Mouse (Mus musculus) neutrophil, adult 5-6 weeks (primary cell): ENCODE measurements around the gene Cdc42ep3. TPM values are rescaled to one million over a fixed set of nuclear protein-coding genes. Genes with fewer than 3 reads are reported as not detected.

ENCODE experiments used
- ATAC-seq: fragments of 151-379, 151-347 bp; 2 replicates; pipeline ENCODE4 v1.8.0; 2017; ENCODE audit warnings: mild to moderate bottlenecking, moderate TSS enrichment; ENCODE audit not compliant: insufficient number of reproducible peaks, poor library complexity, low FRiP score, severe bottlenecking; ENCODE audit errors: extremely low read depth
- total RNA-seq: library from RNA; stranded (forward); fragments of 200-1000 nt; gene quantifications from 2 replicates; pipeline ENCODE4 v1.2.3, GENCODE M21; 2017

The Cdc42ep3 gene
- total RNA-seq = 105 and 112 TPM in 2 replicates

GRCm38 (mm10) chr17:79354444-79355270 lies at the start of gene Cdc42ep3:
Gene Cdc42ep3, minus strand, starts transcription at chr17:79355091.
- peak; percentile 63 for ATAC-seq

DNA sequence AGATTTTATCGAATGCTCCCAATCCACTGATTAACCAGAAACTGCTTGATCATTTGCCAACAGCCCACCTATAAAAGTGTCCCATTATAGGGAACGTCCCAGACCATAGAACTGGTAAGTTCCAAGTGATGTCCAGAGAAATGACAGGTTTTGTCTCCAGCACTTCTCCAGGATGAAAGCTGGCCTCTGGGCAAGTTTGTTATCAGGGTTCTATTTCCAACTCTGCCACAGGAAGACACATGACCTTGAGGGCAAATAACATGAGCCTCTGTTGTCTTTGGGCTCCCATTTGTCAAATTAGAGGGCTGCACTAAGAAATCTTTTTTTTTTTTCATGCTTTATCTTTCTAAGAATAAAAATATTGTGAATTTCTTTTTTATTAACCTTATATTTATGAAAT lies 45.5 kb upstream of the Cdc42ep3 start:
- ATAC-seq = no peak

GRCm38 (mm10) chr17:79398416-79398815 lies 43.5 kb upstream of the Cdc42ep3 start:
- no peak for ATAC-seq

- no peak for ATAC-seq
Measured at GRCm38 (mm10) chr17:79394799-79395198, 39.9 kb upstream of the Cdc42ep3 start.

GRCm38 (mm10) chr17:79393886-79394285 lies 39.0 kb upstream of the Cdc42ep3 start:
- ATAC-seq = no peak

GRCm38 (mm10) chr17:79387465-79388066 lies 32.7 kb upstream of the Cdc42ep3 start:
- no peak for ATAC-seq

GRCm38 (mm10) chr17:79381485-79381884 lies 26.6 kb upstream of the Cdc42ep3 start:
- no peak for ATAC-seq

- ATAC-seq = no peak
Measured at GRCm38 (mm10) chr17:79379191-79379590, 24.3 kb upstream of the Cdc42ep3 start.

- no peak for ATAC-seq
Measured at GRCm38 (mm10) chr17:79376434-79377210, 21.7 kb upstream of the Cdc42ep3 start.

- ATAC-seq = no peak
Measured at GRCm38 (mm10) chr17:79372973-79373372, 18.1 kb upstream of the Cdc42ep3 start.

DNA sequence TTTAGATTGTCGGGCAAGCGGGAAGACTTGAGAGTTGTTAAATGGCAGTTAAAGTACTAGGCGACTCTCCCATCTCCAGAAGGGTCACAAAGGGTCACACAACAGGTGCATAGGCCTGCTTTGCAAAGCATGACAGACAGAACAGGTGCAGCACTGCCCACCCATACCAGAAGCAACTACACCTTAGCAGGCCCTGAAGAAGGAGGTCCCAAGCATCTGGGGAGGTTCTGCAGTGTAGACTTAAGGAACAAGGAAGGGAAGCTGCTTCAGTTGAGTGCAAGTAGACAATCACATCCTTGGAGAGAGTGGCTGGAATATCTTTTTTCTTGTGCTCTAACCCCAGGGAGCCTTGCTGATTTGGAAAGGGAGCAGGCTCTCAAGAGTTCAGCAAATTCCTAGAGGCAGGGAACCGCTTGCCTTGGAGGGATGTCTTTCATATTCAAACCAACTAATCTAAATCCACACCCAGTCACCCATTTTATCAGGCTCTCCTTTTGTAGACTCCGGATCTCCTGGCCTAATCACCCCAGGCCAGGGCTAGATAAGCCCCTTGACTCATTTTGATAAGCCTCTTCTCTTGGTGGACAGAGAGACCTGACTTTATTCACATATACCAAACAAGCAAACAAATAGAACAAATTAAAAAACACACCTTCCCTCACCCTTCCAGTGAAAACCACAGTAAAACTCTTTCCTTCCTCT lies 10.0 kb upstream of the Cdc42ep3 start:
- no peak for ATAC-seq

DNA sequence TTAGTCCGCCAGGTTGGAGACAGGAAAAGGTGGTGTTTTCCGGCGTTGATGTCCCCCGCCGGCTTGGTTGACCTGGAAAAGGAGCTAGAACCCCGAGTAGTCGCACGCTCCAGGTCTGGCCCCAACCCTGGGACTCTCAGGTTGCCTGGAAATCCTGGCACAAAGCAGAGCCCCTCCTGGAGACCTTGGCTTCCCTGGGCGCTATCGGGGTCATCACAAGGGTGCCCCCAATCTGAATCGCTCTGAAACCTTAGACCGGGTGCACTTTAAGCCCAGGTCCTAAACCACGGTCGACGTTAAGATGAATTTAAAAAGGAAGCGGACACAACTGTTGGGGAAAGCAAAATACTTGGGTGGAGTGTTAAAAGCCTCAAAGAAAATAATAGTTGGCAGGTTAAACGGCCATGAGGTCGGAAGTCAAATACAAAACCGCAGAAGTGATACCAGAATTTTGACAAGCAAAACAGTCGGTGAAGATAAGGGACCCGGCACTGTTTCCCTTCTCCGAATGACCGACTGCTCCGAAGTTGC lies 1.2 kb upstream of the Cdc42ep3 start:
- no peak for ATAC-seq

GRCm38 (mm10) chr17:79355271-79355991 lies 540 bp upstream of the Cdc42ep3 start:
- ATAC-seq = peak; percentile 54

GRCm38 (mm10) chr17:79354174-79354443 lies 782 bp downstream of the Cdc42ep3 start:
- no peak for ATAC-seq

GRCm38 (mm10) chr17:79353446-79354173 lies 1.3 kb downstream of the Cdc42ep3 start:
- ATAC-seq = no peak

- no peak for ATAC-seq
Measured at GRCm38 (mm10) chr17:79350751-79351191, 4.1 kb downstream of the Cdc42ep3 start.

DNA sequence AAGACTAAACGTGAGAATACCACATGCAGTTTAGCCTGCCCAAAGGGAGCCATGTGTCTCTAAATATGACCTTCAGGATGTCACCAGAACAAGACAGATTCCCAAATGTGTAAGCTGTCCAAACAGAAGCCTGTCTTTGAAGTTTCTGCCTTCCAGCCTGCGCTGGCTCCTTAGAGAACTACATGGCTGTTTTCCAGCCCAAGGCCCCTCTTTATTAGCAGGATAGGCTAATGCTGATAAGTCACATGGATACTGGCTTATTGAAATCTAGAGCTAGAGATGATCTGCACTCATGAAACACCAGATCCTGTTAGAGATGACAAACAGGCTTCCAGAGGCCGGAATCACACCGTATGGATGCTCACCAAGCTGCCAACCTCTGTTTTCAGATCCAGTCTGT lies 5.5 kb downstream of the Cdc42ep3 start:
- ATAC-seq = no peak
